Mouse (Mus musculus): ENCODE measurements around the gene Ccdc88c.

GRCm38 (mm10) chr12:101026025-101026424, 2.8 kb downstream of the Ccdc88c start:
- no peak for TF ChIP-seq CTCF (IDR thresholded peaks at IDR 0.05; ENCODE audit: low read depth)
- no peak for TF ChIP-seq EP300 (optimal IDR thresholded peaks at IDR 0.05)

Data from stomach, postnatal 0 days (tissue).